Mouse (Mus musculus) C3H10T1/2 (cell line): ENCODE measurements around the gene Olfr616. TPM values are rescaled to one million over a fixed set of nuclear protein-coding genes. Genes with fewer than 3 reads are reported as not detected.

ENCODE experiments used
- polyA plus RNA-seq, 2 experiments: library from polyadenylated mRNA; unstranded; fragments of >200 nt; fragmentation: generic; extraction: Trizol; gene quantifications; one replicate each; pipeline ENCODE4 v1.2.1; 2012; ENCODE audit warnings: missing spikeins in 2 of 2

Olfr616 gene
- not detected for polyA plus RNA-seq

GRCm38 (mm10) chr7:103569043-103569442, at the start of gene Olfr616:
TSS of gene Olfr616 (minus strand) at chr7:103569143.

DNA sequence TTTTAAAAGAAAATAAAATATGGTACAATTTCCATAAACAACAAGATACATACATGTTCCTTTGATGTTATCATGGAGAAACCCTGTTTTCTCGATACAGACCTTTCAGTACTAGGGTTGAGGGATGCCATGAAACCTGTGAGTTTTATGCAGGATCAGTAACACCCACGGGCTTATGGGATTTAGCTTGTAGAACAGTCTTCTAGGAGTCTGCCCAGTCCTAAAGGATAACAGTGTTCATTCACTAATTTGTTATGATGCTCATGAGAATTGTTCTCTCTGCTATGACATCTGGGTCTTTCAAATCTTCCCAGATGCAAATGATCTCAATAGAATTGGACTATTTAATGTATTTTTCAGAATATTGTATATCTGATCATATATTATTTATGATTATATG, 43.5 kb upstream of the Olfr616 start, which contains the start of gene Olfr620:
Gene Olfr620, minus strand, starts transcription at position 101 of the 400 bp plus-strand sequence.

DNA sequence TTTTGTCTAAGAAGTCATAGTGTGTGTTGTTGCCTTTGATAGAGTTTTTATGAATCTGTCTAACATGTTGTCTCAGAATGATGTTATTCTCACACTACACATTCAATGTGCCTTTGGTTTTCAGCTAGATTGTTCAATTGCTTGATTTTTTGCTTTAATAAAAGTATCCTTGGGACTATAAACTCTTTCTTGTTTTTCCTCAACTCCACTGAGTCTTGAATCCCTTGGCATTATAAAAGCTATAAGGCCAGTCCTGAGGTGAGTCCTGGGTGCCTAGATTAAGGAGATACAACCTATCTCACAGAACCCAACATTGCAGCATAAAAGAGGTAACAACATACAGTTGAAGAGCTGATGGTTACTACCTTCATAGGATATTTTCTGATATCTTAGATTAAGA, 31.3 kb upstream of the Olfr616 start, which contains the start of gene Olfr619:
Gene Olfr619, plus strand, starts transcription at position 301 of the 400 bp plus-strand sequence.

GRCm38 (mm10) chr7:103589803-103590202, 20.9 kb upstream of the Olfr616 start, which contains the start of gene Olfr618:
TSS of gene Olfr618 (plus strand) at chr7:103590103.

DNA sequence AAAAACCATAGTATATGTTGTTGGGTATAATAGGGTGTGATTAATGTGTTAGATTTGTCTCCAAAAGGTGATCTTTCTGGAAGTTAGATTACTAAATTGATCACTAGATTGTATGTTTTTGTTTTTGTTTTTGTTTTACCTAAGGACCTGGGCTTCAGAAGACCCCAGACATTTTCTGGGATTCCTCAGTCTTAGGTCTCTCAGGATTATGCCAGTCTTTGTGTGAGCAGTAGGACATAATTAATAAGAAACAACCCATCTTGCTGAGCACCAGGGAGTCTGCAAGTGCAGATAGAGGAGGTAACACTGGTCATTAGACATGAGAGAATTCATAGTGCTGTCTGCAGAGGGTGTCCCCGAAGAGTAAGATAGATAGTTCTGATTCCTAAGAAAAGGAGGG, 3.8 kb upstream of the Olfr616 start, which contains the start of gene Olfr617:
Gene Olfr617, plus strand, starts transcription at position 301 of the 400 bp plus-strand sequence.

GRCm38 (mm10) chr7:103555779-103556178, 13.2 kb downstream of the Olfr616 start, which contains the start of gene Olfr615:
TSS of gene Olfr615 (plus strand) at chr7:103556079.

DNA sequence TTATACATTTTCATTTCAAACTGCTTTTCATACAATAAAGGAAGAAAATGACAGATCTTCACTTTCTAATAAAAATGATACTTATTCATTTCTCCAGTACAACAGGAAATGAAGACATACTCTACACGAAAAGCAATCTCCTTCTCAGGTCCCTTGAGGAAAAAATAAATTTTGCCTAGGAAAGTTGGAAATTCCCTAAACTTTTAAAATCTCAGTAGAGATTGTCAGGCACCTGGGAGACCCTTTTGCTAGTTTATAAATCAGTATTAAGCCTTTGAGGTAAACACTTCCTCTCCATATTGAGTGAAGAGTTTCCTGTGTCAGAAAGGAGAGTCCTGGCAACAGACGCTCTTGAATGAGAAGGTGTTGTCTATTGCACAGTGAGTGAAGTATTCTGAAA, 21.2 kb downstream of the Olfr616 start, which contains the start of gene Olfr613:
Gene Olfr613, plus strand, starts transcription at position 301 of the 400 bp plus-strand sequence.

DNA sequence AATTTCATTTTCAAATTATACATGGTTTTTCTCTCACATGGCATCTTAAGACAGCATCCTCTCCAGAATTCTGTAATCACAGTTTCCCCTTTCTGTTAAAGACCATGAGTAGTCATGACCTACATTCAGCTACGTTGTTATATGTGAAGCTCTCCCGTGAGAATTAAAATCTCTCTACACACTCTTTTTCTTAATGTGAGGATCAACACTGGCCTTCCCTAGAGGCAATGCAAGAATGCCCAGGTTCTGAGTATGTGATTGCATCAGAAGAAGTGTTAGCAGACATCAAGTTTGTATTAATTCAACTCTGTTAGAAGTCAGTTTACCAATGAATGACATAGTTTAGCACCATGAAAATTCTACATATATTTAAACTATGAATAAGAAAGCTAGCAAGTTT, 26.3 kb downstream of the Olfr616 start, which contains the start of gene Olfr612:
Gene Olfr612, minus strand, starts transcription at position 101 of the 400 bp plus-strand sequence.

DNA sequence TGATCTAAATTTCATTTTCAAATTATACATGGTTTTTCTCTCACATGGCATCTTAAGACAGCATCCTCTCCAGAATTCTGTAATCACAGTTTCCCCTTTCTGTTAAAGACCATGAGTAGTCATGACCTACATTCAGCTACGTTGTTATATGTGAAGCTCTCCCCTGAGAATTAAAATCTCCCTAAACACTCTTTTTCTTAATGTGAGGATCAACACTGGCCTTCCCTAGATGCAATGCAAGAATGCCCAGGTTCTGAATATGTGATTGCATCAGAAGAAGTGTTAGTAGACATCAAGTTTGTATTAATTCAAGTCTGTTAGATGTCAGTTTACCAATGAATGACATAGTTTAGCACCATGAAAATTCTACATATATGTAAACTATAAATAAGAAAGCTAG, 48.2 kb downstream of the Olfr616 start, which contains the start of gene Olfr611:
Gene Olfr611, minus strand, starts transcription at position 101 of the 400 bp plus-strand sequence.

Other genes with a start within 250 kb of the Olfr616 start
- gene Olfr598, start 245.6 kb downstream of the Olfr616 start, polyA plus RNA-seq = not detected
- not detected for gene Olfr599, start 233.2 kb downstream of the Olfr616 start, polyA plus RNA-seq
- not detected for gene Olfr600, start 219.5 kb downstream of the Olfr616 start, polyA plus RNA-seq
- not detected for gene Olfr601, start 206.5 kb downstream of the Olfr616 start, polyA plus RNA-seq
- gene Olfr603, start 183.0 kb downstream of the Olfr616 start, polyA plus RNA-seq = not detected
- gene Usp17lc, start 154.1 kb downstream of the Olfr616 start, polyA plus RNA-seq = not detected
- not detected for gene Olfr605, start 123.7 kb downstream of the Olfr616 start, polyA plus RNA-seq
- not detected for gene Olfr606, start 120.1 kb downstream of the Olfr616 start, polyA plus RNA-seq
- gene Olfr607, start 105.0 kb downstream of the Olfr616 start, polyA plus RNA-seq = not detected
- not detected for gene Olfr608, start 99.3 kb downstream of the Olfr616 start, polyA plus RNA-seq
- gene Olfr609, start 71.1 kb downstream of the Olfr616 start, polyA plus RNA-seq = not detected
- gene Olfr610, start 57.0 kb downstream of the Olfr616 start, polyA plus RNA-seq = not detected
- gene Olfr611, start 48.3 kb downstream of the Olfr616 start, polyA plus RNA-seq = not detected
- not detected for gene Olfr612, start 26.4 kb downstream of the Olfr616 start, polyA plus RNA-seq
- gene Olfr613, start 21.1 kb downstream of the Olfr616 start, polyA plus RNA-seq = not detected
- gene Olfr615, start 13.1 kb downstream of the Olfr616 start, polyA plus RNA-seq = not detected
- not detected for gene Olfr617, start 3.9 kb upstream of the Olfr616 start, polyA plus RNA-seq
- not detected for gene Olfr618, start 21.0 kb upstream of the Olfr616 start, polyA plus RNA-seq
- not detected for gene Olfr619, start 31.4 kb upstream of the Olfr616 start, polyA plus RNA-seq
- gene Olfr620, start 43.4 kb upstream of the Olfr616 start, polyA plus RNA-seq = not detected
- gene Olfr622, start 73.6 kb upstream of the Olfr616 start, polyA plus RNA-seq = not detected
- not detected for gene Olfr623, start 94.6 kb upstream of the Olfr616 start, polyA plus RNA-seq
- not detected for gene Olfr624, start 102.0 kb upstream of the Olfr616 start, polyA plus RNA-seq
- gene Olfr625-ps1, start 113.6 kb upstream of the Olfr616 start, polyA plus RNA-seq = not detected
- gene Olfr243, start 145.5 kb upstream of the Olfr616 start, polyA plus RNA-seq = not detected
- not detected for gene Olfr628, start 161.2 kb upstream of the Olfr616 start, polyA plus RNA-seq
- not detected for gene Olfr629, start 175.8 kb upstream of the Olfr616 start, polyA plus RNA-seq
- not detected for gene Olfr630, start 188.2 kb upstream of the Olfr616 start, polyA plus RNA-seq
- not detected for gene Olfr69, start 202.5 kb upstream of the Olfr616 start, polyA plus RNA-seq
- not detected for gene Olfr68, start 210.6 kb upstream of the Olfr616 start, polyA plus RNA-seq
- not detected for gene Olfr67, start 222.7 kb upstream of the Olfr616 start, polyA plus RNA-seq
- not detected for gene Hbb-bt, start 244.9 kb upstream of the Olfr616 start, polyA plus RNA-seq